In the genomic region with DNA sequence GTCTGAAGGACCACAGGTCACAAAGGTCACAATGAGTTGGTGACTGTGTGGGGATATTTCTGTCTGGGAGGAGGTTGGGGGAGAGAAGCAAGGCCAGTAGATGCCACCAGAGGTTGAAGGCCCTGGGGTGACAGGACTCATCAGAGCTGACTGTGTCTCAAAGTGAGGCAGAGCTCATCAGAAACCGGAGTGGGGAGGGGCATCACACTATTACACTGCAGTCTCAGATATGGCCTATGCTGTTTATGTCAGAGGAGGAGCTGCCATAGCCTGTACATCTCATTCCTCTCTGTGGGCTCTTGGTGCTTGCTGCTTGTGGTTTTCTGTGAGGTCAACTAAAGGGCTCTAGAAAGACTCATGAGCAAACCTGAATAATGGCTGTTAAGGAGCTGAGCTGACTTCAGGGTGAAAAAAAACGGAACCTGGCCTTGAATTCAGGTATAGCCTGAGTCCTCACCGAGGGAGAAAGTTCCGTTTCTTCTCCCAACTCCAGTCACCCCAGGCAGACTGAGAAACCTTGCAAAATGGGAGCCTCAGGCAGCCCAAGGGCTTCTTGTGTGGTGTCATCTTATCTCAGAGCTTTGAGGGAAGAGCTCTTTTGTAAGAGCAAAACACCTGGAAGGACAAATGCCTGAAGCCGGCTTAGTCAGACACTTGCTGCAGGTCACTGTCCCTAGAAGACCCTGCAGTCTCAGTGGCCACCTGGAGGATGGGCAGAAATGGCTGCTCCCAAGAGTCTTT, we compare ENCODE assay signal across 16 mouse cellular contexts.
DNase-seq lines count a peak whose midpoint lies in the region; ATAC-seq lines count a peak whose summit lies in the region.
"Had no signal": no experiment of that assay in that cellular context is flagged by ENCODE, and none has a peak within 500 bp of the region (broad histone marks: within the 10 kb centered on the region; RNA-seq: fewer than 3 reads in every experiment).

No protein-coding gene starts in this region.

- H3K9me3 ChIP-seq in heart, embryonic 11.5 days (replicated peaks; ENCODE audit: control insufficient read depth, low read length): no peaks in the 10 kb centered on the region
- H3K9me3 ChIP-seq: forebrain, embryonic 10.5 days; intestine, embryonic 15.5 days; liver, embryonic 15.5 days had no signal

- peak; percentile 55 for DNase-seq in 416B (ENCODE audit: low read depth)
- peak; percentile 87 for DNase-seq in induced T-regulatory cell, adult 2 months (ENCODE audit: low read depth)
- DNase-seq in splenic B cell, adult 2 months (ENCODE audit: low read depth, low spot score): peak; percentile 46
- no peak for DNase-seq in adipocyte (ENCODE audit: low spot score)
- DNase-seq: adrenal gland, adult 8-10 months; cerebellum, postnatal 10 days; heart, postnatal 36 days; kidney, postnatal 25 days; left cerebral cortex, postnatal 4 days; lung, postnatal 4 days had no signal

- H3K4me2 ChIP-seq in heart, embryonic 11.5 days: no peak overlapping the region
- H3K4me2 ChIP-seq: intestine, embryonic 15.5 days; liver, embryonic 15.5 days had no signal

- 77% methylated on average over 5 of the region's 5 CpGs for WGBS in heart, embryonic 11.5 days (ENCODE audit: insufficient replicate concordance)

- no peak overlapping the region for H3K27ac ChIP-seq in heart, embryonic 11.5 days (ENCODE audit: low read depth, low read length)
- H3K27ac ChIP-seq: forebrain, embryonic 10.5 days; intestine, embryonic 15.5 days; liver, embryonic 15.5 days had no signal

- no peak overlapping the region for H3K4me3 ChIP-seq in heart, embryonic 11.5 days (ENCODE audit: low read depth, low read length)
- H3K4me3 ChIP-seq: forebrain, embryonic 10.5 days; intestine, embryonic 15.5 days; liver, embryonic 15.5 days had no signal

- ATAC-seq in CD4-positive, CD25-positive, alpha-beta regulatory T cell, adult 4 months: peak; percentile 69
- no peak for ATAC-seq in erythroblast, adult 5-6 weeks (replicated peaks; ENCODE audit: low FRiP score, poor library complexity, severe bottlenecking)
- ATAC-seq in heart, embryonic 11.5 days (replicated peaks; ENCODE audit: insufficient number of reproducible peaks, low FRiP score, low TSS enrichment): no peak
- ATAC-seq: intestine, embryonic 15.5 days had no signal

- H3K4me1 ChIP-seq in heart, embryonic 11.5 days (ENCODE audit: control insufficient read depth, insufficient read depth, low read length): no peaks in the 10 kb centered on the region
- H3K4me1 ChIP-seq: intestine, embryonic 15.5 days had no signal

- no peak overlapping the region for H3K9ac ChIP-seq in heart, embryonic 11.5 days (ENCODE audit: low read depth, low read length)
- H3K9ac ChIP-seq: intestine, embryonic 15.5 days; liver, embryonic 15.5 days had no signal

- peaks cover 2% of the 10 kb centered on the region; the same call in 1 of the 2 replicates for H3K36me3 ChIP-seq in splenic B cell, adult 2 months (ENCODE audit: control insufficient read depth, insufficient read depth, low read length, poor library complexity, severe bottlenecking)
- no peaks in the 10 kb centered on the region for H3K36me3 ChIP-seq in heart, embryonic 11.5 days (ENCODE audit: control insufficient read depth, insufficient read depth, low read length)
- H3K36me3 ChIP-seq: forebrain, embryonic 10.5 days; intestine, embryonic 15.5 days; liver, embryonic 15.5 days had no signal

- no peaks in the 10 kb centered on the region for H3K27me3 ChIP-seq in splenic B cell, adult 2 months (ENCODE audit: control insufficient read depth, insufficient read depth, low read length, poor library complexity, severe bottlenecking)
- H3K27me3 ChIP-seq in heart, embryonic 11.5 days (ENCODE audit: control insufficient read depth, insufficient read depth, low read length): no peaks in the 10 kb centered on the region
- H3K27me3 ChIP-seq: intestine, embryonic 15.5 days; liver, embryonic 15.5 days had no signal
